ENCODE assay signal across 10 mouse cellular contexts in the genomic region with DNA sequence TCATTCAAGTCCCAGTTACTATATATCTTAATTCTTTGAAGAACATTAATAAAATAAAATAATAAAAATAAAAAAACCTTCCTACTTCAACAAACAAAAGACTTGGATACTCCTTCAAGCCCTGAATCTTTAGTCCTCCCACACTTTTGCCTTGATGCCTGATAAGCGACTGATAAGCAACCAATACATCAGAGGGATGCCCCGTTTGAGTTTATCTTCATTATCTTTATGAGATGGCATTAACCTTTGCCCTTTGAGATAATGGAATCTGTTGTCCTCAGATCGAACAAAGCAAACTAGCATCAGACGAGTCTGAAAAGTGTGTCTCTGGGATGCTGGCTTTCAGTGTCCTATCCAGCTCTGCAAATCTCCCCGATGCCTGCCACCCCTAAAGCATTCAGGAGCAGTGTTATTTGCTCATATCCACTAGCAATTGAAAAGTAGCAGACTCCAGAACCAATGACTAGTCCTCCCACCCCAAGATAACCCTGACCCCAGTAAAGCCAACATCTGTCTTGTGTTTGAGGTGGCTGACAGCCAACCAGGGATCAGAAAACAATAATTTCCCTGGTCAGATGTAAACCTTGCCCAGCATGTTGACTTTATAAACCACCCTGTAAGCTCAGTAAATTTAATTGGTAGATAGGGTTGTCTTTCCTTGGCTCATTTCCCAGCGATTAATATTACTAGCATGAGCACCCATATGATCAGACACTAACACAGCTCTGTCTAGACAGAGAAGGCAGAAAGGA.
A peak's percentile ranks its signal among the peaks of the same experiment; 100 is the strongest.
DNase-seq lines count a peak whose midpoint lies in the region; ATAC-seq lines count a peak whose summit lies in the region.
"Had no signal": no experiment of that assay in that cellular context is flagged by ENCODE, and none has a peak within 500 bp of the region (broad histone marks: within the 10 kb centered on the region; RNA-seq: fewer than 3 reads in every experiment).

No protein-coding gene starts in this region.

- no peak overlapping the region for H3K4me3 ChIP-seq in limb, embryonic 12.5 days (replicated peaks)
- H3K4me3 ChIP-seq in limb, embryonic 10.5 days = no peak overlapping the region
- H3K4me3 ChIP-seq in embryonic facial prominence, embryonic 12.5 days = no peak overlapping the region
- H3K4me3 ChIP-seq: forebrain, embryonic 12.5 days; midbrain, embryonic 12.5 days had no signal

- H3K27ac ChIP-seq in limb, embryonic 12.5 days = peak overlapping the region; percentile 25; the same call in 1 of the 2 replicates
- no peak overlapping the region for H3K27ac ChIP-seq in limb, embryonic 10.5 days
- H3K27ac ChIP-seq in embryonic facial prominence, embryonic 12.5 days = peak overlapping the region; percentile 30; the same call in 1 of the 2 replicates
- H3K27ac ChIP-seq: forebrain, embryonic 12.5 days; midbrain, embryonic 12.5 days had no signal

- peaks cover 14% of the 10 kb centered on the region for H3K4me1 ChIP-seq in limb, embryonic 12.5 days (replicated peaks)
- peaks cover 9% of the 10 kb centered on the region for H3K4me1 ChIP-seq in limb, embryonic 10.5 days
- H3K4me1 ChIP-seq in embryonic facial prominence, embryonic 12.5 days = peaks cover 11% of the 10 kb centered on the region; the same call in 1 of the 2 replicates
- H3K4me1 ChIP-seq: forebrain, embryonic 12.5 days; midbrain, embryonic 12.5 days had no signal

- no peak for DNase-seq in limb, embryonic 10.5 days (ENCODE audit: low spot score)
- DNase-seq in adipocyte (ENCODE audit: low spot score) = peak; percentile 58
- peak; percentile 32 for DNase-seq in mesoderm, embryonic 11.5 days (ENCODE audit: low read depth, low spot score)
- no peak for DNase-seq in urinary bladder, postnatal 10 days (ENCODE audit: low spot score)
- DNase-seq in retina, embryonic 14.5 days (ENCODE audit: low spot score) = no peak
- DNase-seq: lung, adult 18-20 months had no signal

- no peak overlapping the region for H3K9ac ChIP-seq in limb, embryonic 12.5 days (replicated peaks)
- H3K9ac ChIP-seq in embryonic facial prominence, embryonic 12.5 days = no peak overlapping the region
- H3K9ac ChIP-seq: forebrain, embryonic 12.5 days; midbrain, embryonic 12.5 days had no signal

- no peaks in the 10 kb centered on the region for H3K9me3 ChIP-seq in limb, embryonic 12.5 days
- no peaks in the 10 kb centered on the region for H3K9me3 ChIP-seq in limb, embryonic 10.5 days (replicated peaks)
- no peaks in the 10 kb centered on the region for H3K9me3 ChIP-seq in embryonic facial prominence, embryonic 12.5 days
- H3K9me3 ChIP-seq: forebrain, embryonic 12.5 days; midbrain, embryonic 12.5 days had no signal

- no peak overlapping the region for H3K4me2 ChIP-seq in limb, embryonic 12.5 days
- H3K4me2 ChIP-seq in embryonic facial prominence, embryonic 12.5 days (replicated peaks) = no peak overlapping the region
- H3K4me2 ChIP-seq: forebrain, embryonic 12.5 days; midbrain, embryonic 12.5 days had no signal

- H3K27me3 ChIP-seq in limb, embryonic 12.5 days = no peaks in the 10 kb centered on the region
- H3K27me3 ChIP-seq in limb, embryonic 10.5 days (ENCODE audit: low read depth, poor library complexity, severe bottlenecking) = no peaks in the 10 kb centered on the region
- no peaks in the 10 kb centered on the region for H3K27me3 ChIP-seq in embryonic facial prominence, embryonic 12.5 days
- H3K27me3 ChIP-seq: forebrain, embryonic 12.5 days; midbrain, embryonic 12.5 days had no signal

- no peak for ATAC-seq in limb, embryonic 12.5 days (ENCODE audit: insufficient number of reproducible peaks, insufficient read depth, low FRiP score, low TSS enrichment, low read depth)
- peak; percentile 72; the same call in 1 of the 2 replicates for ATAC-seq in embryonic facial prominence, embryonic 12.5 days (ENCODE audit: insufficient number of reproducible peaks, insufficient read depth, low FRiP score, low TSS enrichment)

- 14% methylated on average over 6 of the region's 6 CpGs for WGBS in limb, embryonic 12.5 days
- 20% methylated on average over 6 of the region's 6 CpGs for WGBS in limb, embryonic 10.5 days
- WGBS in embryonic facial prominence, embryonic 12.5 days = 38% methylated on average over 6 of the region's 6 CpGs

- H3K36me3 ChIP-seq in limb, embryonic 12.5 days = no peaks in the 10 kb centered on the region
- no peaks in the 10 kb centered on the region for H3K36me3 ChIP-seq in limb, embryonic 10.5 days
- no peaks in the 10 kb centered on the region for H3K36me3 ChIP-seq in embryonic facial prominence, embryonic 12.5 days
- H3K36me3 ChIP-seq: forebrain, embryonic 12.5 days; midbrain, embryonic 12.5 days had no signal

Comparison
In these comparisons a context has a peak if more than half of its experiments do, and no peak if none do; other contexts are left out.
1. DNase-seq: peak in adipocyte (single experiment) and mesoderm, embryonic 11.5 days (single experiment); none in limb, embryonic 10.5 days (single experiment), urinary bladder, postnatal 10 days (single experiment) and retina, embryonic 14.5 days (single experiment).